Mouse (Mus musculus): ENCODE data around the gene Dusp11.
"Not testable (repeated sequence)": the region's sequence is repeated elsewhere in the genome, so short reads cannot be mapped to it uniquely, and the experiment has no call there.

Dusp11 gene

DNA sequence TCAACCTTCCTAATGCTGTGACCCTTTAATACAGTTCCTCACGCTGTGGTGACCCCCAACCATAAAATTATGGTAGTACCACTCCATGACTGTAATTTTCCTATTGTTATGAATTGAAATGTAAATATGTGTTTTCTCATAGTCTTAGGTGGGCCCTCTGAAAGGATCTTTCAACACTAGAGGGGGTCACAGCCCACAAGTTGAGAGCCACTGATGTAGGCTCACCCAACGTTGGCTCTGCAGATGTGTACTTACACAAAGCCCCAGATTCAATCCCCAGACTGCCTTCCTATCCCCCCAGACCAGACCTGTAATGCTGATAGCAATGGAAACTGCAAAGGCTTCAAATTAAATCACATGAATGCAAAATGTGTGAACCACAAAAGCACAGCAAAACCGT is 25.8 kb downstream of the Dusp11 start:
- DNase-seq: no peak

DNA sequence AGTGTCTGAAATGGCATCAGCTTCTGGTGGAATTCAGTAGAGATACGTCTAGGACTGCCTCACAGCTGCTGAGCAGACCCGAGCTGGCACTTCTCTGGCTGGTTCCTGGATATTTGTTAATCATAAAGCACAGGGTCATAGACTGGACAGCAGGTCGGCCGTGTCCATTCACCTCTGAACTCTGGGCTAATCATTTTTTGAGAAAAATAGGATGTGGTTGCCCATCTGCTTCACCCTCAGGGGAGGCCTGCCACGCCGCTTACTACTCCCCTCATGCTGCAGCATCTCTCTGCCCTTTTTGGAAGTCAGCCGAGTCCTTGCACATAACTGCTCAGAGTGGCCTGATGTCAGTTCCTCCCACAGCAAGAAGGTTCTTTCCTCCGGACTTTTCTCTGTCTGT is 27.4 kb downstream of the Dusp11 start:
- DNase-seq: no peak

DNA sequence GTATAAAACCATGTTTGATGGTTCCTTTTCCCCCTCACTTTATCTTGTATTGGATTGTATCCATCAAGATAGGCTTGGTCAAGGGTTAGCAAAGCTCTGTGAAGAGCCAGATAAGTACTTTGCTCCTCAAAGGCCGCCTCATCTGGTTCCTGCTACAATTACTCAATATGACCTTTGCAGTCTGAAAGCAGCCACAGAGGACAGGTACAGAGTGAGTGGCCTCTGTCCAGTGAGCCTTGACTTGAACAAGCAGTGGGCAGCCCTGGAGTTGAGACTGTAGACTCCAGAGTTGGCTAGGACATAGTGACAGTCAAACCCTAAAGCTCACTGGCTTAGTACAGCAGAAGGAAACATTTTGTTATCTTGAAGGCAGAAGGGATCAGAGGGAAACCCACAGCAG is 32.2 kb downstream of the Dusp11 start:
- no peak for DNase-seq

DNA sequence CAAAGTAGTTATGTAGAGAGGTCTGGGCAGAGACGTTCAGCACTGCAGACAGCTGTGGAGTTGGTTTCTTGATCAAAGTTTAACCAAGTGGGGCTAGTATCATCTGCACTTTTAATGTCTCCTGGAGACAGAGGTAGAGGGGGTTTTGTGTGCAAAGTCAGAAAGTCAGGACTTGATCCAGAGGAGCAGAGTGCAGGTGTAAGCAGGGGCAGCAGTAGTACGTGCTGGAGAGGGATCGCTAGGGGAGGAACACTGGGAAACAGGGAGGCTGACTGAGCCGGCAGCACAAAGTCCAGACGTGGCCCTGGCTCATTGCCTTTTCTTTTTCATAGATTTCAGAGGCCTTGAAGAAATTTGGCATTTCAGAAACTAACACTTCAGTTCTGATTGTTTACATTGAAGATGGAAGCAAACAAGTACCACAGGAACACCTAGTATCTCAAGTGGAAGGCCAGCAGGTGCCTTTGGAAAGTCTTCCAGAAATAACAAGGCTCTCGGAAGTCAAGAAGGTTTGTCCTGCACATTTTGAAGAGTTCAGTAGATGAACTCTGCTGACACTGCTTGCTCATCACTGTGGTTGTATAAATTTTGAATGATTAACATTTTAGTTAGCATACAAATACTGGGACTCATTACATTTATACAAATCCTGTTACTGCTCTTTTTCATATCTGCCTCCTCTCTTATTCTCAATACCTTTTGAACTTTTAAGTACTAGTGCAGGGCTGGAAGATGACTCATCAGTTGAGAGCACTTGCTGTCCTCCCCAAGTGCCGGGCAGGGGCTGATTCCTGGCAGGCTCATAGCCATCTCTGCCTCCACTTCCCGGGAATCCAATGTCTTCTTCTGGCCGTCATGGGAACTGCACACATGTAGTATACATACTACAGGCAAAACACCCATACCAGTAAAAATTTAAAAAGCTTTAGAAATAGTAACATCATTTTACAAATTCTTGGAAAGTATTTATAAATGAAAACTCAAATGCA is 33.7 kb downstream of the Dusp11 start:
- no peak for DNase-seq

DNA sequence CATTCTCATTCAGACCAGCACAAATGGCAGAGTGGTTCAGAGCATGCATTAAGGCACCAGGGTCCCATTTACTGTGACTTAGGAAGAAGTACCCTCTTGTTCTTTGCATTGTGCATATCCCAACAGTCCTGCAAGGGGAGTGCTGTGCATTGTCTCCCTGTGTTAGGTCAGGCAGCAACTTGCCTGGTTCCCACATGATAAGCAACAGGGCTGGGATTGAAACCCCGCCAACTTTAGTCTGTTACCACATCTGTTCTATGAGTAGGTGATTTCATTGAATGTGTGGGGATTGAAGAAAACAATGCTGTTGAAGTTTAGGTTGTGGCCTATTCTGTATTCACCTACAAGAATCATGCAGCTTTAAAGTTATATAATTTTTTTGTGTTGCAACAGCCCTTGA is 34.8 kb downstream of the Dusp11 start:
- DNase-seq: no peak

DNA sequence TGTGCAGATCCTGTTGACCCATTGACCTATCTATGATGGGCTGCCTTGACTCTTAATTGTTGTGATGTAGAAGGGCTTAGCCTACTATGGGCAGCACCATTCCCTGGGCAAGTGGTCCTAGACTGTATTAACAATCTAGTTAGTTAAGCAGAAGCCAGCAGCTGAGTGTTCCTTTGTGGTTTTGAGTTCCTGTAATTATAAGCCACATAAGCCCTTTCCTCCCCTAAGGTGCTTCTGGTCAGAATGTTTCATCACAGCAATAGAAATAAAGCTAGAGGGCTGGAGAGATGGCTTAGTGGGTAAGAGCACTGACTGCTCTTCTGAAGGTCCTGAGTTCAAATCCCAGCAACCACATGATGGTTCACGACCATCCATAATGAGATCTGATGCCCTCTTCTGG is 37.8 kb downstream of the Dusp11 start:
- DNase-seq: no peak

DNA sequence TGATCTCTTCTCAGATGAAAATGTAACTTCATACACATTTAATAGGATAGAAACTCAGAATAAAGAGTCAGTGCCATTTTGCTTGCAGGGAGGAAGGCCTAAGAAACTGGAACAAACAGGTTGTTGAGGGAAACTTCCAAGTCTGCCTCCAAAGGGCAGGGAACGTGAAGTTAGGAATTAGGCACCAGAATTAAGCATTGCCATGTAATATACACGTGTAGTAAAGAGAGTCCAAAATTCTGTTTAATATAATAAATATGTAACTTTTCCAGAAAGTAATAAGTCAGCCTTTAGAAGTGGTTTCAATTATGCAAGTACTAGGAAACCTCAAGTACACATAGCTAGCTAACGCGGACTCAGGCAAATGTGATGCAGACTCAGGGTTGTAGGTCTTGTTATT is 42.1 kb downstream of the Dusp11 start:
- DNase-seq: no peak

DNA sequence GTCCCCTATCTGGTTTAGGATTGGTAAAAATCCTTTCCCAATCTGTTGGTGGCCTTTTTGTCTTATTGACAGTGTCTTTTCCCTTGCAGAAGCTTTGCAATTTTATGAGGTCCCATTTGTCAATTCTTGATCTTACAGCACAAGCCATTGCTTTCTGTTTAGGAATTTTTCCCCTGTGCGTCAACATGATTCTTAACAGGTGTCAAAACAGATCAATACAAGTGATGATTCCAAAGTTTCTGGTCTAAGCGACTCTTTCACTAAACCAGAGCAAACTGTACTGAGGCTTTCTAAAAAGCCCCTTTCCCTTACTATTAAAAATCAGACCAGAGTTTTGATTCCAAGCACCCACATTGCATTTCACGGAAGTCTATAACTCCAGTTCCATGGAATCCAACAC is 43.1 kb downstream of the Dusp11 start:
- DNase-seq: not testable (repeated sequence)

DNA sequence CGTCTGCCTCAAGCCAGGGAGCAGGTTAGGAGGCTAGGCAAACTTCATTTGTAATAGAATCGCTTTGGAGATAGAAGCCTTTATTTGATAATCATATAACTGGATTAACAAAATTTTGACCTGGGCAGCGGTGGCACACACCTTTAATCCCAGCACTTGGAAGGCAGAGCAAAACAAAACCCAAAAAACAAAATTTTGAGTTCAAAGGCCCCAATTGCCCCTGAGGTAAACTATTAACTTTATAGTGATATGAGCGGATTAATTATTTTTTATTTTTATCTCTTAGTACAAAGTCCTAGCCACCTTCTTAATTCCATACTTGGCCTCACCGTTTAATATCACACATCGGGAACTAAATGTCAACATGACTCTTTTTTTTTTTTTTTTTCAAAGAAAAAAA is 44.9 kb downstream of the Dusp11 start:
- no peak for DNase-seq

DNA sequence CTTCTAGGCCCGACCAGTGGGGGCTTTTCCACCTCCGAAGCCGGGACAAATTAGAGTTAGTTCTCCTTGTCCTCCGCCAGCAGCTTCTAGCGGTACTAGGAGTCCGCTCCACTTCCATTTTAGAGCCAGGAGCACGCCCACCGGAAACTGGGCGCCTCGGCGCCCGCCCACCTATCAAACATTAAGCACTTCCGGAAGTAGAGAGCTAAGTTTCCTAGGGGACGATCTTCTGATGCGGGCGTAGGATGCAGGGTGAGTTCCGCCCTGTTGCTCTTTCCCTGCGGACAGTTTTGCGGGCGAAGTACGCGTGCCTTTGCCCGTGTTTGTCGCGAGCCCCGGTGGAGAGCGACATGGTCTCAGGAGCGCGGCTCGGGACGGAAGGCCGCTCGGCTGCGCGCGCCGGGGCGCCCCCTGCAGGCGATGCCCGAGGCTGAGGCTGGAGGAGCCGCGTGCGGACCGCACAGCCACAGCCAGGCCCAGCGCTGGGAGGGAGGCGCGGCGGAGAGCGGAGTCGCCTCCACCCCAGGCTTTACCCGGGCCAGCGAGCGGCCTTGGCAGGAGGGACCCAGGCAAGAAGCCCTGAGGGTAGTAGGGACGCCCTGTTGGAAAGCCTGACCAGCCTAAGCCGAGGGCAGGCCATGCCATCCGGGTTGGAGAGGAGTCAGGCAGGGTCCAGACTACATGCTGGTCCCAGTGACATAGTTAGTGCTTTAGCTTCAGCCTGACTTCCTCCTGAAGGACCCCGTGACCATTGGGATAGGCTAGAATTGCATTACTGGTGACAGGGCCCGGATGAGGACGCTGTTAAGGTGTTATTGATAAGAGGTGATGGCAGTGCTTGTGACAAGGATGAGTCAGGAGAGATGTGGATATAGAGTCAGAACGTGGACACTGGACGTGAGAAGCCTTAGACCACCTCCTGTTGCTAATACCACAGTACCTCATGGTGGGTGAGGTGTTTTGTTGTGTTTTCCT is 45.6 kb downstream of the Dusp11 start, which contains the start of gene Nat8f1:
TSS of gene Nat8f1 (minus strand) at position 149 of the 975 bp plus-strand sequence.
- peak; percentile 79 to 86 for DNase-seq

DNA sequence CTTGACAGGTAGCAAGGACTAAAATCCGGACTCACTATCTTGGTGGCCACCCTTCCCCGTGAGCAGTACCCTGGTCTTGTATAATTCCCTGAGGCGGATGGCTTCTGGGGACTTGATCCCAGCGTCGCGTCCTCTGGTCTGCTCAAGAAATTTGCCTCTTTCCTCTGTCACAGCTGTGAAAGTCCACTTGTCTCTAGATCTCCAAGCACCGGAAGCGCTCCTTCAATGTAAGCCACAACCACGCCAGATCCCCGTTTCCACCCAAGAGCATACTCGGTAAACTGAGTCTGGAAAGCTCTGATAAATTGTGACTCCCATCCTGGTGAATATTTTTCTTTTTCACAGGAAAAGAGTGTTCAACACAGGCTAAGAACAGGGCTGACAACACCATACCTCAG is 46.3 kb downstream of the Dusp11 start:
- no peak for DNase-seq

DNA sequence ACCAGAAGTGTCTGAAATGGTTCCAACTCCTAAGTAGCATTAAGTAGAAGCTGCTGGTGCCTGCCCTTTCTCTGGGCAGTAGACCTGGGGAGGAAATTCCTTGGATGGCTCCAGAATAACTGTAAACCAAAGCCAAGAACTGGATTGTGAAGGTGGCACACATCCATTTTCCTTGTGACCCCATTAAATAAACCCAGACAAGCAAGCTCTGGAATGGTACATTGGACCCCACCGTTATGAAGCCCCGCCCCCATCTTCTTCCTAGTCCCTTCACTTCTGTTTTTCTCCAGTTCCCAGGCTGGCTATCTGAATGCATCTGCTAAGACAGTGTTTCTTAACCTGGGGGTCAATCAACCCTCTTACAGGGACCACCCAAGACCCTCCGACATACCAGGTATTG is 49.9 kb downstream of the Dusp11 start, which contains the start of gene Tprkb:
TSS of gene Tprkb (plus strand) at position 279 of the 400 bp plus-strand sequence.
- DNase-seq: no peak

DNA sequence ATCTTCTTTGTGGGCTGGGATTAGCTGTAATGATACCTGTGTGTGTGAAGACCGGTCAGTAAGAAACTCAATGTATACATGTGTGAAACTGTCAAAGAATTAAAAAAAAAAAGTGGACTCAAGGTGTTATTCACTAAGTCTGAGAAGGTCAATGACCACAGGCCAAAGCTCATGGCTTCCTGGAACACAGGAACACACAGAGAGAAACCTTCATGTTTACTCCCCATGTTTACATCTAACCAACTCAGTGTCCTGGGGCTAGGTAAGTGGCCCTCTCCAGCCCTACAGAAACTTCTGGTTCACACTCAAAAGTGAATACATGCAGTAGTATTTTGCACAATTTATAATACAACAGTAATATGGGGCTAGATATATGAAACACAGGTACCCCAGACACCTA is 51.8 kb downstream of the Dusp11 start:
- no peak for DNase-seq

DNA sequence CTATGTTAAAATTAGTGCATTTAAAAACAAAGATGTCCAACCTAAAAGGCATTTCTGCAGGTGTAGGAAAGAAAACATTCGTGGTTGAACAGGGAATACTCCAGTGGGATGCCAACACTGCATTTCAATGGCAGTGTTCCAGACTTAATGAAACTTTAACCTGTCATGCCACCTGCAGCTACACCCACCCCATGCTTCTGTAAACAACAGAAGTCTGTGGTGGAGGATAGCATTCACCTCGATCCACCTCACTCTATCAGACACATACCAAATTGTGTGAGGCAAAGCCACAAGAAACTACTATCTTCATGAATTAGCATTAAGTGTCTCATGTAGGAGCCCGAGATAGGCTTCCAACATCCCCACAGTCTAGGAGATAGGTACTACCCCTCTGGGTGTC is 53.1 kb downstream of the Dusp11 start:
- DNase-seq: no peak

DNA sequence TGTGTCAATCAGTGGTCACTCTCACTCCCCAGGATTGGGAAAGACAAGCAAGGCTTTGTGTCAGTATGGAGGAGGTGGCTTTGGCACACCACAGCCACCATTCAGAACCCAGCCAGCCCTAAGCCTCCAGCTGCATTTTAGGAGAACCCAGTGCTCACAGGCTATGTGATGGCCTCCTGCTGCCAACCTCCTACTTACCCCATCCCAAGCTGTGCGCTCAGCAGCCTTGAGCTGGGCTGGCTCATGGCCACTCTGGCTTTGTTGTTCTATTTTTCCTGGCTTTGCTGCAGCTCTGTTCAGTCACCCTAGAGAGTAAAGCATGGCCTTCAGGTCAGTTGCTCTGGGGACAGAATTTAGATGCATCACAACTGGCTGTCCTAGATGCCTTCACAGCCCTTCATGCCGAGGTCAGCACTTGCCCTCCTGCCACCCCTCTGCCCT is 54.5 kb downstream of the Dusp11 start:
- DNase-seq: peak in 1 of 2 experiments; percentile 14

DNA sequence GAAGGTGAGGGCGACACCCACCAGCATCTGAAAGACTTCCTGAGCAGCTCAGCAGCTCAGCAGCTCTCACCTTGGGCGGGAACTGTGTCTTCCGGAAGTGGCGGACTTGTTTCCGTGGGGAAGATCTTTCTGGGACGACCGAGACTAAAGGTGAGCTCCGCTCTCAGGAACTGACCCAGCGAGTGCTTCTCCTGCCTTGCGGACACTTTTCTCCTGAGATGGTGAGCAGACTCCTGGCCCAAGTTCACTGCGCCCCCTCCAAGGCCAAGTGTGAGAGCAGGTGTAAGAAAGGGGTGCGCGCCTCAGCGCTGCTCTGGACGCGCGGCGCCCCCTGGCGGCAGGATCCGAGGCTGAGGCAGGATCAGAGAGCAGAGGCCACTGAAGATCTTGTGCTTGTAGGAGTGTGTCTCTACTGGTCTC is 56.8 kb downstream of the Dusp11 start, which contains the start of gene Nat8f4:
TSS of gene Nat8f4 (minus strand) at position 243 of the 420 bp plus-strand sequence.
- peak; percentile 85 for DNase-seq

DNA sequence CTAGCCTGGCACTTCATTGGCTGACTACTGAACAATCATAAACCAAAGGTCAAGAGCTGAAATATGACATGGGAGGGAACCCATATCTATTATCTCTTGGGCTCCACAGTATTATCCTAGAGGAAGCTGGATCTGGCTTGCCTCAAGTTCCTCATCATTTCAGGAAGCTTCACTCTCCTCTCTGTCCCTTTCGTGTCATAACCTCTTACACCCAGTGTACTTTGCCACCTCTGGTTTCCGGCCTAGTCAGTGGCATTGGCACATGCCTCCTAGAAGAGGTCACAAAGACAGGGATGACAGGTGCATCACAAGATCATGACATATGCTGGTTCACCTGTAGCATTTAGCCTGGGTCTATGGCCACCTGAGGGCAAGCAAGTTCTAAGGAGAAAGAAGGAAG is 59.2 kb downstream of the Dusp11 start:
- no peak for DNase-seq

DNA sequence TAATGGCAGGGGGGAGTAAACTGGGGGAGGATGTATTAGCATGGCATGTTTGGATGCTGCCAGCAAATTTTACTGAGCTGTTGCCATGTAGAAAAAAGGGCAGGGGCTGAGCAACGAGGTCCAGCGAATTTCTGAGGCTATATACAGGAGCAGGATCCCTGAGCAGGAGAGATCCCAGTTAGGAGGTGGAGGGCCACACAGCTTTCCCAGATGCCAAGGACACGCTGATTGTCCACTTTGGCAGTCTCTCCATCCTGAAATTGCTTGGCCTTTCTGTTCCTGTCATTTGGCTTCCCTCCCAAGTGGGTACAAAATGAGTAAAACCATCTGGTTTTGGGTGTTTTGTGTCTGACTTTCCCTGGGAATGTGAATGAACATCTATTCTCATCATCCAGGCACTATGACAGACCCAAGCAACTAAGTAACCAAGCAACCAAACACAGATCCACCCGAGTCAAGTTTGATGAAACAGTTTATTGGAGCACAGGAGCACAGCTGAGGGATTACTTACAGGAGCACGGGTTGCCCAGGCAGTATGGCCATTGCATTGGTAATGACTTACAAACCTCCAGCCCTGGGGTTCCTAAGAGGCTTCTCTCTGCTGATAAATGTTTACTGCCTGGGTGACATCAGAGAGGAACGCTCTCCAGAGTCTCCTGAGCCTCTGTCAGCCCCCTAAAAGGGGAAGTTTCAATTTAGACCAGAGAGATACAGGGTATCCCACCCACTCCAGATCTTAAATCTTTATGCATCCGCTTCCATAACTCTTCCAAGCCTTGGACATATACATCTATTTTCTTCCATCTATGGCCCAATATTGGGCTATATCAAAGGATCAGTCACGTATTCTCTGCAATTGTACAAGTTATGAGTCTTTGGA is 62.6 kb downstream of the Dusp11 start:
- not testable (repeated sequence) for DNase-seq

DNA sequence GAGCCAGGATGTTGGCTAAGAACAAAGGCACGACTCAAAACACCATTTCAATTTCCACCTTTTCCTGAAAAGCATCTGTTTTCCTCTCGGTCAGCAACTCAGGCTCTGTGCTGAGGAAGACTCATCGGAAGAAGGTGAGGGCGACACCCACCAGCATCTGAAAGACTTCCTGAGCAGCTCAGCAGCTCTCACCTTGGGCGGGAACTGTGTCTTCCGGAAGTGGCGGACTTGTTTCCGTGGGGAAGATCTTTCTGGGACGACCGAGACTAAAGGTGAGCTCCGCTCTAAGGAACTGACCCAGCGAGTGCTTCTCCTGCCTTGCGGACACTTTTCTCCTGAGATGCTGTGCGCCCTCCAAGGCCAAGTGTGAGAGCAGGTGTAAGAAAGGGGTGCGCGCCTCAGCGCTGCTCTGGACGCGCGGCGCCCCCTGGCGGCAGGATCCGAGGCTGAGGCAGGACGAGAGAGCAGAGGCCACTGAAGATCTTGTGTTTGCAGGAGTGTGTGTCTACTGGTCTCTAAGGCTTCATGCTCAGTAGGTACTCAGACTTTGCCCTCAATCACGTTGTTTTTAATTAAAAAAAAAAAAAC is 66.3 kb downstream of the Dusp11 start:
- peak; percentile 34 to 46 for DNase-seq
